8 mouse cellular contexts compared by ENCODE assay signal in the genomic region with DNA sequence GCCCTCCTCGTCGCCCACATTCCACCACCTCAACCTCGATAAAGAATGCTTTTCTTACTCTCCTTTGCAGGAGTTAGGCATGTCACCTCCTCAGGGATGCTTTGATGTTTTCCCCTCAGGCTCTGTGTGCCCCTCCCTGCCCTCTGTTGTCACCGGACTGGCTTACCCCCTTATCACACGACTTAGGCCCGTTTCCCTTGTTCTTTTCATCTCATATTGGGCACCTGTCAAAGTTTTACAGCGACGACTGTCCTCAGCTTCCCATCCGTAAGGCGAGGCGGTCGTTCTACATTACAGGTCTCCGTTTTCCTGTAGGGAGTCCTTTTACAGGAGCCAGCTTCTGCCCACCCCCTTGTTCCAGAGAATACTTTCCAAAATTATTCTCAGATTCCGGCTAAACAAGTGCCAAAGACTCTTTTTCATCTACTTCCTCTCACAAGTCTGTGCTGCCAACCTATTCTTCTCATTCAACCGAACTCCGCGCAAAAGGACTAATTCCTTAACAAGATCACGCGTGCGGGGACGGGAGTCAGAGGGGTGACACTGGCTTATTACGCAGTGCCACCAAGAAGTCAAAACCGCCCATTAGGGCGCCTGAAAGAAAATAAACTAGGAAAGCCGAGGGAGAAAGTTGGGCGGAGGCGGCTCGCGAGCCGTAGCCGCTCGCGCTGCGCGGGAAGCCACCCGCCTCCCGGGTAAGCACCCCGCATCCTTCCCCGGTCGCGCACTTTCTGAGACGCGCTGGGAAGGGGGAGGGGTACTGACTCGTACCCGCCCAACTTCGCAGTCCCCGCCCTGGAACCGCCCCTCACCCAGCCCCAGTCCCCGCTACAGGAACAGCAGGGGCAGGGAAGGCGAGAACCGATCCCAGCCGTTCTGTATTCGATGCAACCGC. TPM values are rescaled to one million over a fixed set of nuclear protein-coding genes. Genes with fewer than 3 reads are reported as not detected.
DNase-seq lines count a peak whose midpoint lies in the region; ATAC-seq lines count a peak whose summit lies in the region.

No protein-coding gene starts in this region.

- H3K27ac ChIP-seq in embryonic facial prominence, embryonic 13.5 days = peak overlapping the region; percentile 90
- peak overlapping the region; percentile 89 for H3K27ac ChIP-seq in intestine, embryonic 14.5 days (ENCODE audit: low read depth)
- peak overlapping the region; percentile 92 for H3K27ac ChIP-seq in midbrain, embryonic 10.5 days (replicated peaks)

- H3K9ac ChIP-seq in embryonic facial prominence, embryonic 13.5 days = peak overlapping the region; percentile 72
- peak overlapping the region; percentile 64 for H3K9ac ChIP-seq in intestine, embryonic 14.5 days (ENCODE audit: low read length)

- peak; percentile 15 for DNase-seq in kidney, adult 11 months
- no peak for DNase-seq in kidney, postnatal 14 days
- peak; percentile 84 for DNase-seq in ES-CJ7 (ENCODE audit: low read depth, low spot score)
- DNase-seq in intestine, embryonic 14.5 days (ENCODE audit: low spot score) = no peak
- no peak for DNase-seq in midbrain, embryonic 10.5 days (ENCODE audit: low spot score)
- peak; percentile 94 for DNase-seq in thymus, postnatal 14 days
- DNase-seq in natural killer cell, adult 2 months (ENCODE audit: low spot score in 2 of 2) = no peak

- under 1% methylated on average over 54 of the region's 54 CpGs for WGBS in embryonic facial prominence, embryonic 13.5 days
- 2% methylated on average over 54 of the region's 54 CpGs for WGBS in intestine, embryonic 14.5 days
- WGBS in midbrain, embryonic 10.5 days = under 1% methylated on average over 54 of the region's 54 CpGs

- H3K4me2 ChIP-seq in embryonic facial prominence, embryonic 13.5 days = peak overlapping the region; percentile 81
- H3K4me2 ChIP-seq in intestine, embryonic 14.5 days (ENCODE audit: low read length) = peak overlapping the region; percentile 91

- no peaks in the 10 kb centered on the region for H3K36me3 ChIP-seq in embryonic facial prominence, embryonic 13.5 days
- no peaks in the 10 kb centered on the region for H3K36me3 ChIP-seq in intestine, embryonic 14.5 days (ENCODE audit: control insufficient read depth, insufficient read depth, low read length)
- H3K36me3 ChIP-seq in midbrain, embryonic 10.5 days = no peaks in the 10 kb centered on the region

- H3K4me1 ChIP-seq in embryonic facial prominence, embryonic 13.5 days = peaks cover 27% of the 10 kb centered on the region
- H3K4me1 ChIP-seq in intestine, embryonic 14.5 days (replicated peaks; ENCODE audit: control insufficient read depth, insufficient read depth, low read length) = peaks cover 13% of the 10 kb centered on the region
- H3K4me1 ChIP-seq in midbrain, embryonic 10.5 days = peaks cover 31% of the 10 kb centered on the region

- H3K27me3 ChIP-seq in embryonic facial prominence, embryonic 13.5 days = peaks cover 49% of the 10 kb centered on the region
- H3K27me3 ChIP-seq in intestine, embryonic 14.5 days (replicated peaks; ENCODE audit: control insufficient read depth, insufficient read depth, low read length) = peaks cover 37% of the 10 kb centered on the region
- H3K27me3 ChIP-seq in midbrain, embryonic 10.5 days (ENCODE audit: low read depth, poor library complexity, severe bottlenecking) = peaks cover 61% of the 10 kb centered on the region

- no peaks in the 10 kb centered on the region for H3K9me3 ChIP-seq in embryonic facial prominence, embryonic 13.5 days
- H3K9me3 ChIP-seq in intestine, embryonic 14.5 days (ENCODE audit: control insufficient read depth, low read length) = no peaks in the 10 kb centered on the region
- no peaks in the 10 kb centered on the region for H3K9me3 ChIP-seq in midbrain, embryonic 10.5 days (replicated peaks)

- ATAC-seq in embryonic facial prominence, embryonic 13.5 days (ENCODE audit: insufficient number of reproducible peaks, insufficient read depth, low FRiP score, low TSS enrichment, low read depth) = peak; percentile 87
- peak; percentile 89 for ATAC-seq in intestine, embryonic 14.5 days (replicated peaks; ENCODE audit: low FRiP score, low TSS enrichment, low read depth)

- peak overlapping the region; percentile 64 for H3K4me3 ChIP-seq in embryonic facial prominence, embryonic 13.5 days
- H3K4me3 ChIP-seq in intestine, embryonic 14.5 days (ENCODE audit: low read depth, low read length) = peak overlapping the region; percentile 70
- H3K4me3 ChIP-seq in midbrain, embryonic 10.5 days = peak overlapping the region; percentile 69

RNA-seq across cellular contexts. Expression of a gene that starts 0.7 kb away (rescaled TPM):
- polyA plus RNA-seq in embryonic facial prominence, embryonic 13.5 days (2015; fragmentation: Nextera tagmentation; extraction: Ambion mirVana) = 5.8 and 8.9 TPM in 2 replicates
- 9.2 and 10.3 TPM in 2 replicates for polyA plus RNA-seq in intestine, embryonic 14.5 days (2014; fragmentation: Nextera tagmentation; extraction: Ambion mirVana)
- 4.9 and 5.9 TPM in 2 replicates for polyA plus RNA-seq in midbrain, embryonic 10.5 days (2016; fragmentation: Nextera tagmentation; extraction: Ambion mirVana)

RNA-seq across cellular contexts. Expression of a gene that starts 14.1 kb away (rescaled TPM):
- polyA plus RNA-seq in embryonic facial prominence, embryonic 13.5 days (2015; fragmentation: Nextera tagmentation; extraction: Ambion mirVana) = 3.9 and 4.8 TPM in 2 replicates
- polyA plus RNA-seq in intestine, embryonic 14.5 days (2014; fragmentation: Nextera tagmentation; extraction: Ambion mirVana) = 1.4 and 1.9 TPM in 2 replicates
- polyA plus RNA-seq in midbrain, embryonic 10.5 days (2016; fragmentation: Nextera tagmentation; extraction: Ambion mirVana) = 0.33 and 0.71 TPM in 2 replicates

RNA-seq across cellular contexts. Expression of a gene that starts 33.2 kb away (rescaled TPM):
- polyA plus RNA-seq in embryonic facial prominence, embryonic 13.5 days (2015; fragmentation: Nextera tagmentation; extraction: Ambion mirVana) = 11.3 and 11.6 TPM in 2 replicates
- polyA plus RNA-seq in intestine, embryonic 14.5 days (2014; fragmentation: Nextera tagmentation; extraction: Ambion mirVana) = 9.4 and 10.0 TPM in 2 replicates
- 7.2 and 7.9 TPM in 2 replicates for polyA plus RNA-seq in midbrain, embryonic 10.5 days (2016; fragmentation: Nextera tagmentation; extraction: Ambion mirVana)

RNA-seq across cellular contexts. Expression of a gene that starts 33.8 kb away (rescaled TPM):
- polyA plus RNA-seq in embryonic facial prominence, embryonic 13.5 days (2015; fragmentation: Nextera tagmentation; extraction: Ambion mirVana) = 20.1 and 22.3 TPM in 2 replicates
- polyA plus RNA-seq in intestine, embryonic 14.5 days (2014; fragmentation: Nextera tagmentation; extraction: Ambion mirVana) = 16.1 and 17.7 TPM in 2 replicates
- 18.2 and 19.0 TPM in 2 replicates for polyA plus RNA-seq in midbrain, embryonic 10.5 days (2016; fragmentation: Nextera tagmentation; extraction: Ambion mirVana)

Comparison
In these comparisons a context has a peak if more than half of its experiments do, and no peak if none do; other contexts are left out.
1. DNase-seq: peak in kidney, adult 11 months (single experiment), ES-CJ7 (single experiment) and thymus, postnatal 14 days (single experiment); none in kidney, postnatal 14 days (single experiment), intestine, embryonic 14.5 days (single experiment), midbrain, embryonic 10.5 days (single experiment) and natural killer cell, adult 2 months (0 of 2).
2. Peak in every context shown above with its lines, with median percentiles within 50 percentile points of each other: H3K27ac ChIP-seq and H3K4me3 ChIP-seq.